Mouse (Mus musculus) lung, embryonic 15.5 days (tissue): ENCODE data around the gene Itga3. TPM values are rescaled to one million over a fixed set of nuclear protein-coding genes. Genes with fewer than 3 reads are reported as not detected.
A peak's percentile ranks its signal among the peaks of the same experiment; 100 is the strongest.

ENCODE experiments used
- ATAC-seq: fragments of 200-750 bp; cut with Nextera tagmentation; 2 replicates; pipeline ENCODE4 v1.8.0; 2017; ENCODE audit warnings: moderate number of reproducible peaks, borderline replicate concordance; ENCODE audit not compliant: low FRiP score, low TSS enrichment; ENCODE audit errors: extremely low read depth
- H3K27ac ChIP-seq: fragments of 300-500 bp; sonication (generic); 2 replicates; pipeline ENCODE4 v1.5.1; 2015; ENCODE audit warnings: moderate library complexity, mild to moderate bottlenecking, inconsistent platforms
- H3K27me3 ChIP-seq: fragments of 300-500 bp; sonication (generic); 2 replicates; pipeline ENCODE4 v1.6.1; 2015; ENCODE audit warnings: inconsistent platforms
- H3K36me3 ChIP-seq: fragments of 300-500 bp; sonication (generic); 2 replicates; pipeline ENCODE4 v1.6.1; 2015; ENCODE audit warnings: inconsistent platforms
- H3K4me1 ChIP-seq: fragments of 300-500 bp; sonication (generic); 2 replicates; pipeline ENCODE4 v1.6.1; 2015; ENCODE audit warnings: inconsistent platforms
- H3K4me2 ChIP-seq: fragments of 300-500 bp; sonication (generic); 2 replicates; pipeline ENCODE4 v1.6.1; 2015; ENCODE audit warnings: inconsistent platforms, mild to moderate bottlenecking, moderate library complexity
- H3K4me3 ChIP-seq: fragments of 300-500 bp; sonication (generic); 2 replicates; pipeline ENCODE4 v1.5.1; 2015; ENCODE audit warnings: mild to moderate bottlenecking, inconsistent platforms
- H3K9ac ChIP-seq: fragments of 300-500 bp; sonication (generic); 2 replicates; pipeline ENCODE4 v1.6.1; 2015; ENCODE audit warnings: inconsistent platforms
- H3K9me3 ChIP-seq: fragments of 300-500 bp; sonication (generic); 2 replicates; pipeline ENCODE4 v1.6.1; 2016; ENCODE audit warnings: inconsistent platforms
- WGBS: fragments of 180-500 bp; shearing (Covaris S2); methylation state at CpG from one replicate; pipeline ENCODE4 v1.1.7; 2015; 5-methylcytosine and 5-hydroxymethylcytosine counted together
- polyA plus RNA-seq: library from polyadenylated mRNA; unstranded; fragments of >200 nt; fragmentation: Nextera tagmentation; extraction: Ambion mirVana; gene quantifications from 2 replicates; pipeline ENCODE4 v1.2.1, GENCODE M21; 2015

Gene Itga3
- polyA plus RNA-seq, 1 experiment from 2014 or later: 27.3 TPM

DNA sequence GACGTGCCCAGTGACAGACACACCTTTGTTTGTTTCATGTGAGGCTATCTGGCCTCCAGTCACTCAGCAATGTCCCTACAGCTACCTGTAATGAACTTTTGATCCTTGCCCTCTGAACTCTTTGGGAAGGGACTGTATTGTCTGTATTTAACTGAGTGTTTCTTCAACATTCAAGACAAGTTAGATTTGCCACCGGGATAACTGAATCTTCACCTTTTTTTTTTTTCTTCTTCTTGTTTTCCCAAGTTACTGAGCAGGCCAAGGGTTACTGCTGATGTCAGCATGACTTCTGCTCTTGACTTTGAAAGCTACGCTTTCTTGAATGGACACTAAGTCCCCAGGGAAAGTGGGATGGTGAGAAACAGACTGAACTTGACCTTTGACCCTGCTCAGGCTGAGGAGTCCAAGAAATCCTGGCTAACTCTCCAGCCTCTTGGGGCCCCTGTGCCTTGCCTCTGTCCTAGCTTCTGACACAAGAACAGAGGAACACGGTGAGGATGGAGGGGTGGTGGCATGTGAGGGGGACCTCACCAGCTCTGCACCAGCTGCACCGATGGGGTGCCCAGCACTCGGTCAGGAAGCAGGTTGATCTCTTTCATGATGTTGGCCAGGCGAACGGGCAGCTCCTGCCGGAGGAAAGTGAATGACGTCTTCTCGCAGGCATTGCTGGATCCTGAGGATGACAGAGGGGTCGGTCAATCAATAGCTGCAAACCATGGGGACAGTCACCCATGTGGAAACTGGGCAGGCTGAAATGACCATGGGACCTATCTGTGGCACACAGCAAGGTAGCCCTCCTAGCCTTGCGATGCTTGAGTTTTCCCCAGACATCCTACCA lies 37.6 kb downstream of the Itga3 start:
- Histone ChIP-seq H3K4me1 (peaks cover 31% of the 10 kb centered on the region), H3K9ac (no peak overlapping the region), H3K9me3 (no peaks in the 10 kb centered on the region), H3K27me3 (no peaks in the 10 kb centered on the region), H3K36me3 (peaks cover 3% of the 10 kb centered on the region; the same call in 1 of the 2 replicates), H3K4me3 (no peak overlapping the region), H3K4me2 (no peak overlapping the region), H3K27ac (no peak overlapping the region)
- ATAC-seq: no peak
- 76% methylated on average over 13 of the region's 13 CpGs for WGBS

DNA sequence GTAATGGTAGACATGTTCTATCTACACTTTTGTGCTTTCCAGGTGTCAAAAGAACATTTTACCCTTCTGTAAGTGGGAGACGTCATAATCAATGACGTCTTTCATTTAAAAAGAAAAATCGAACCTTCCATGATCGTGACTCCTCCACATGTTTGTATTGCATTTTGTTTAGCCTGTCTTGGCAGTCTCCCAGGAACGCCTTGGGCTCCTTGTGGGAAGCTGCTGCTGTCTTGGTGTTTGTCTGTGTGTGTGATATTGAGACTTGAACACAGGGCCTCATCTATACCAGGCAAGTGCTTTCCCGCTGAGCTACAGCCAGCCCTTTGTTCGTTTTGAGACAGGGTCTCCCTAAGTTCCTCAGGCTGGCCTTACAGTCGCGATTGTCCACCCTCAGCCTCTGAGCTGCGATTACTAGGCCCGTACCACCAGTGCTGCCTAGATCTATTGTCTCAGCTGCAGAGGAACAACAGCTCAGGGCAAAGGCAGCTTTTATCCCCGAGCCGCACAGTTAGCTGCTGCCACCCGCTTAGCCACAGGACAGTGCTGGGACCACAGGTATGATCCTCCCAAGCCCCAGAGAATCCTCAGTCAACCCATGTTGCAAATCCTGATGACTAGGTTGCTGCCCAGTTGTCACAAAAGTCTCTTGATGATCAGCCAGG lies 38.3 kb downstream of the Itga3 start:
- WGBS: 72% methylated on average over 14 of the region's 14 CpGs
- H3K27ac ChIP-seq: no peak overlapping the region
- no peak for ATAC-seq
- H3K4me2 ChIP-seq: no peak overlapping the region
- no peaks in the 10 kb centered on the region for H3K27me3 ChIP-seq
- H3K9me3 ChIP-seq: no peaks in the 10 kb centered on the region
- H3K36me3 ChIP-seq: peaks cover 3% of the 10 kb centered on the region; the same call in 1 of the 2 replicates
- peaks cover 36% of the 10 kb centered on the region for H3K4me1 ChIP-seq
- no peak overlapping the region for H3K9ac ChIP-seq
- no peak overlapping the region for H3K4me3 ChIP-seq

DNA sequence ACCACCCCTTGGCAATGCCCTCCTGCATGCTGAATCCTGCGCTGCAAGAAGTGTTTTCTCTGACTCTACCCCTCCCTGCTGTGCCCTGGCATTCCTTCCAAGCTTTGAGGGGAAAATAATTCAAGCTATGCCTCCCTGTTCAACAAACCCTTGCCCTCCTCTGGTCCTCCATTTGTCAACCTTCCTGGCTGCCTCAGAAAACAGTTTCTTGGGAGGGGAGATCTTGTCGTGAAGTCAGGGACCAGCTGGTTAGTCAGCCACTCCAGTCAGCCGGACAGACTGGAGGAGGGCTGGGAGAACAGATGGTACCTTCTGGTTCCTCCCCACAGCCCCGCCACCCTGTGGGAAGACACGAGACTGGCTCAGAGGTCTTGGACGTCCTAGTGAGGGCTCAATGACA lies 39.3 kb downstream of the Itga3 start:
- Histone ChIP-seq H3K9ac (no peak overlapping the region), H3K36me3 (peaks cover 3% of the 10 kb centered on the region; the same call in 1 of the 2 replicates), H3K4me3 (no peak overlapping the region), H3K27me3 (no peaks in the 10 kb centered on the region), H3K27ac (no peak overlapping the region), H3K4me2 (no peak overlapping the region), H3K4me1 (peaks cover 37% of the 10 kb centered on the region), H3K9me3 (no peaks in the 10 kb centered on the region)
- 53% methylated on average over 6 of the region's 6 CpGs for WGBS
- no peak for ATAC-seq

DNA sequence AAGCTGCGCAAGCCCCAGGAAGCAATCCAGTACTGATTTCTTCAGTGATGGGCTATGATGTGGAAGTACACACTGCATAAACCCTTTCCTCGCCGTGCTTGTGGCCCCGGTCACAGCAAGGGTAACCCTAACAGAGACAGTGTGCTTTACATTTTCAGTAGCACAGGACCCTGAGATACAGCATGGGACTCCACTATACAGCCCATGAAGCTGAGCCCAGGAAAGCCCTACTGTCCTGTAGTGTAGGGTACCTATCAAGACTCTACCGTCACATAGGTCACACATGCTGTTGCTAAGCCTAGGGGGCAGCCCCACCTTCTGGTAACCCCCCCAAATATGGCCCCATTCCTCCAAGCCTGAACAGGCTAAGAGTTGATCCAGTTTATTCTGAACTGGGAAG lies 40.1 kb downstream of the Itga3 start:
- Histone ChIP-seq H3K4me1 (peaks cover 31% of the 10 kb centered on the region), H3K9me3 (no peaks in the 10 kb centered on the region), H3K27ac (no peak overlapping the region), H3K27me3 (no peaks in the 10 kb centered on the region), H3K4me2 (no peak overlapping the region), H3K9ac (no peak overlapping the region), H3K4me3 (no peak overlapping the region), H3K36me3 (peaks cover 3% of the 10 kb centered on the region; the same call in 1 of the 2 replicates)
- ATAC-seq: no peak
- WGBS: 98% methylated on average over 5 of the region's 5 CpGs

DNA sequence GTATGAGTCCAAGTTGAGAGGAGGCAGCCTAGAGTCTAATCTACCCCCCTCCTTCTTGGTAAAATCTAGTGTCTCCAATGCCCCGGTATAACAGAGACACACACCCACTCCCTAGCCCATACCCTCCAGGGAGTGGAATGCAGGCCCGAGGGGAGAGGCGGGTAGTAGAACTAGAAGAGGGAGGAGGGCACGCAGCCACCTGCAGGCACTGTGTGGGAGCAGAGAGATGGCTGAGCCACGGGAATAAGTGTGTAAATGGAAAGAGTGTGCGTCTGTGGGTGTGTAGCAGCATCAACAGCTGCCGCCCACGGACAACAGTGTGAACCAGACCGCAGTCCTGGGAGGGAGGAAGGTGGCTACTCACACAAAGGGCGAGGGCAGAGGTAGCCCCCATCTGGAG lies 41.7 kb downstream of the Itga3 start:
- Histone ChIP-seq H3K36me3 (peaks cover 3% of the 10 kb centered on the region; the same call in 1 of the 2 replicates), H3K4me2 (no peak overlapping the region), H3K27ac (0 out of 2 replicates have a peak overlapping the region, but pooled peaks have one; percentile 2), H3K4me1 (peaks cover 23% of the 10 kb centered on the region), H3K27me3 (no peaks in the 10 kb centered on the region), H3K4me3 (no peak overlapping the region), H3K9me3 (no peaks in the 10 kb centered on the region), H3K9ac (no peak overlapping the region)
- WGBS: 59% methylated on average over 10 of the region's 10 CpGs
- ATAC-seq: no peak

DNA sequence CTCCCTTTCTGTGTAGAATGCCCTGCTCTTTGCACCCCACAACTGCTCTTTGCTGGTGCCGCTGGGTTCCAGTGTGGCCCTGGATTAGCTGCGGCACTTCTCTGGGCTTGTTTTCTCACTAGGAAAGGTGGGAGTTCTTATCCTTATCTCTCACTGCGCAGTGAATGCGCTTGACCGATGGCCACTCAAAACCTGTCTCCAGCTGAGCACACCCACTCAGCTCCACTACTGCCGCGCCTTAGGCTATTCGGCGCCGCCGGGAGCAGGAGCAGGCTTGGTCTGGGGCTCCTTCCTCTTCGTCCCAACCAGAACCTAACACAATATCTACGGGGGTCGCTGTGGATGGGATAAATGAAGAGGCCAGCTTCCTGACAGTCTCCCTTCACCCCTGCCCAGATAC lies 43.0 kb downstream of the Itga3 start:
- Histone ChIP-seq H3K4me3 (no peak overlapping the region), H3K27me3 (no peaks in the 10 kb centered on the region), H3K4me1 (peaks cover 18% of the 10 kb centered on the region), H3K27ac (0 out of 2 replicates have a peak overlapping the region, but pooled peaks have one; percentile 50), H3K4me2 (no peak overlapping the region; the same call in 1 of the 2 replicates), H3K36me3 (peaks cover 3% of the 10 kb centered on the region; the same call in 1 of the 2 replicates), H3K9me3 (no peaks in the 10 kb centered on the region), H3K9ac (no peak overlapping the region)
- 0 out of 2 replicates have a peak, but pooled peaks have one; percentile 16 for ATAC-seq
- WGBS: 43% methylated on average over 14 of the region's 14 CpGs

DNA sequence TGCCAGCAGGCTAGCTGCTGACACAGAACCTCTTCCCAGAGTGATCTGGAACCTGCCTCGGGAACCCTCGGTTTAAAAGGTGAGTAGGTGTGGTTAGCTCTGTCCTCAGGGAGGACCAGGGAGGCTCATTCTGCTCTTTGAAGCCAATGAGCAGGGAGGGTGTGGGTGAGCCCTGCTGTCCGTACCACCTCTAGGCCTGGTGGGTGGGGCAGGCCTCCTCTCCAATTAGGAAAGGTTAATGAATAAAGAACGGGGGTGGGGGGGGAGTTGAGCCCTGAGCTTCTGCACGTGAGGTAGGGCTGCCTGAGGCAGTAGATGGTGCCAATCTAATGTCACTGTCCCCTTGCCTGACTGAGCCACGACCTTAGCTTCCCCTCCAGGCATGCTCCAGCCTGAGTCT lies 43.7 kb downstream of the Itga3 start:
- H3K27me3 ChIP-seq: no peaks in the 10 kb centered on the region
- 33% methylated on average over 6 of the region's 6 CpGs for WGBS
- H3K9ac ChIP-seq: no peak overlapping the region
- H3K27ac ChIP-seq: no peak overlapping the region
- no peak overlapping the region for H3K4me3 ChIP-seq
- ATAC-seq: no peak
- H3K4me1 ChIP-seq: peaks cover 18% of the 10 kb centered on the region
- H3K9me3 ChIP-seq: no peaks in the 10 kb centered on the region
- no peaks in the 10 kb centered on the region for H3K36me3 ChIP-seq
- H3K4me2 ChIP-seq: no peak overlapping the region

DNA sequence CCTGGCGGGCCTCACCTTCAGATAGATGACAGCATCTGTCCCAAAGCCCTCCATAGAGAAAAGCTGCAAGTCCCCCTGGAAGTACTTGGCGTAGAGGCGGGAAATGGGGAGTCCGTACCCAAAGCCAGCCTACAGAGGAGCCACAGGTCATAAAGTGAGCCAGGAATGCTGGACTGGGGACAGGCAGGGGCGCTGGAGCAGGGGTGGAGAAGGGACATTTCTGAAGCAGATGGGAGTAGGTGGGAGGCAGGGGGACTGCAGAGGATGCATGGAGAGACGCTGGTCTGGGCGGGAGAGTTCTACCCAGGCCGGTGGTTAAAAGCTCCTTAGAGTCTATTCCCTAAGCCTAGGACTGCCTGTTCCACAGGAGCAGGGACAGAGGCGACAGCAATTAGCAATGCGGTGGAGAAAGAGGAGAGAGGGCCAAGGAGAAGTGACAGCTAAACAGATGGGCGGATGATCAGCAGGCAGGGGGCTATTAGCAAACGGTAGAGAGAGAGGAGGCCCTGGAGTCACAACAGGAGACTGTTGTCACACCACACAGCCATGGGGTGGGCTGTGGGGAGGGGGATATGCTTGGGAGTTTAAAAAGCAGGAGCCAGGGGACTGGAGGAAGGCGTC lies 48.6 kb downstream of the Itga3 start:
- Histone ChIP-seq H3K9ac (no peak overlapping the region), H3K27ac (no peak overlapping the region), H3K4me1 (0 out of 2 replicates have a peak, but pooled peaks cover 14% of the 10 kb centered on the region), H3K4me2 (no peak overlapping the region), H3K4me3 (no peak overlapping the region), H3K9me3 (no peaks in the 10 kb centered on the region), H3K27me3 (no peaks in the 10 kb centered on the region), H3K36me3 (peaks cover 19% of the 10 kb centered on the region; the same call in 1 of the 2 replicates)
- no peak for ATAC-seq
- WGBS: 35% methylated on average over 13 of the region's 13 CpGs

DNA sequence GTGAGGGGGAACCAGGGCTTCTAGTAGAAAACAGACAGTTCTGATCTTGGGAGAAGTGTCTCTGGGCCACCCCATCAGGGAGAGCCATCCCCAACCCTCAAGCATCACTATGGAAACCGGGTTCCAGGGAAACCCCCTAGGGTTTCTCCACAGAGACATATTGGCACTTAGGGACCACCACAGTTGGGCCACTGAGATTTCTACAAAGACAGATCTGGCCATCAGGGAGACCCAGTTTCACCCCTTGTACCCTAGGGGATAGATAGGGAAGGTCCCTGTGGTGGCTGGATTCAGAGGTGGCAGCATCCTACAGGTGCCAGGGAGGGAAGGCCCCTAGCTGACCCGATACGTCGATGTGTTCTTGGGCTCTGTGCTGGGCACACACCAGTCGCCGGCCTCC lies 49.8 kb downstream of the Itga3 start:
- H3K4me2 ChIP-seq: no peak overlapping the region
- 0 out of 2 replicates have a peak, but pooled peaks cover 14% of the 10 kb centered on the region for H3K4me1 ChIP-seq
- no peaks in the 10 kb centered on the region for H3K9me3 ChIP-seq
- H3K4me3 ChIP-seq: no peak overlapping the region
- peaks cover 30% of the 10 kb centered on the region for H3K36me3 ChIP-seq
- no peak overlapping the region for H3K9ac ChIP-seq
- H3K27me3 ChIP-seq: no peaks in the 10 kb centered on the region
- no peak overlapping the region for H3K27ac ChIP-seq
- 85% methylated on average over 6 of the region's 6 CpGs for WGBS
- ATAC-seq: no peak

DNA sequence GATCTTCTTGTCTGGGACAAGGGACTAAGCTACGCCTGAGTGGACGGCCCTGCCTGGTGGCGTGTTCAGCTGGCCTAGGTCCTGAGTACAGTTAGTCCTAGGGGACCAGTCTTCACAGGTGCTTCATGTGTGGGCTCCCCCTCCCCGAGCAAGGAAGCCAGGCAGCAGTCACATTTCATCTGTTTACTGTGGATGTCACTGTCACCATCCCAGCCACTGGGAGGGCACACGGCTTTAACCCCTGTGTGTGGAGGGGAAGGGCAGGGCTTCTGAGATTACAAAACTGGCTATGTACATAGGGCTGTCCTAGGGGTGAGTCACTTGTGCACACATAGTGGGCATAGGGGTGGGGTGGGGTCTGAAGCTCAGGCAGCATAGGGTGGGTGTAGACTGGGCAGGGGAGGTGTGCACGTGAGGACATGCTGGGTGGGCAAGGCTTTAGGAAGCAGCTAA lies 50.5 kb downstream of the Itga3 start:
- H3K36me3 ChIP-seq: peaks cover 34% of the 10 kb centered on the region

DNA sequence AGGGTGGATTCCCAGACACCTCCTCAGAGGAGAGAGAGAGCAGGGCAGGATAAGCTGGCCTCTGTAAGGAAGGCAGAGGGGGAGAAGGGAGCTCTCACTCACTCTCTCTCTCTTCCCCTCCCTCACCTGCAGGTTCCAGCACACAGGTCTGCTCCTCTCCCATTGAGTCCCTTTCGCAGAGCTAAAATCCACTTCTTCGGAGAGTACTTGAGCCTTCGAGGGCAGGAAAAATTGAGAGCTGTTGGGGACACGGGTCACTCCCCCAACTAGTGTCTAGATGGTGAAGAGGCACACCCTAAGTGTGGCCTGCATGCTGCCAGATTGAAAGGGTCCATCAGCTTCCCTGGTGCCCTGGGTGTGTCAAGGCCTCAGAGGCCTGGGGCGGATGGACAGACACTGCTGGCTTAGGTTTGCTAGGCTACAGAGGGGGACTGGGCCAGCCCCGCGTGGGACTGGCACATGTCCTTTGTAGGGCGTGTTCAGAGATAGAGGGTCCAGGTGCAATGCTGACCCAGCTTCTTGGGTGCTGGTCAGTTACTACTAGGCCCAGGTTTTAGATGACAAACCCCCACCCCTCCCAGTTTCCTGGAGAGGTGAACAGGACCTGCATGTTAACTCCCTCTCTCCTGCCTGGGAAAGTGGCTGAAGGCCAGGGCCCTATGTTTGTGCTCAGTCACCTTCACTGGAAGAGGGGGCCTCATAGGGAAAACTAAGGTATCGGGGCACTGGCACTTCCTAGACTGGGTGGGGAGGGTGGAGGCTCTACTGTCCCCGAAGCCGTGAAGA lies 51.2 kb downstream of the Itga3 start:
- ATAC-seq: no peak
- H3K9me3 ChIP-seq: no peaks in the 10 kb centered on the region
- 0 out of 2 replicates have a peak, but pooled peaks cover 14% of the 10 kb centered on the region for H3K4me1 ChIP-seq
- peaks cover 40% of the 10 kb centered on the region for H3K36me3 ChIP-seq
- no peak overlapping the region for H3K4me2 ChIP-seq
- WGBS: 73% methylated on average over 11 of the region's 11 CpGs
- peak overlapping the region; percentile 71 for H3K27ac ChIP-seq
- no peaks in the 10 kb centered on the region for H3K27me3 ChIP-seq
- H3K9ac ChIP-seq: no peak overlapping the region
- no peak overlapping the region for H3K4me3 ChIP-seq

More for the DNA sequence above, 50.5 kb downstream of the Itga3 start:
- no peaks in the 10 kb centered on the region for H3K27me3 ChIP-seq
- ATAC-seq: peak; percentile 58
- 51% methylated on average over 6 of the region's 6 CpGs for WGBS
- H3K9me3 ChIP-seq: no peaks in the 10 kb centered on the region
- H3K4me1 ChIP-seq: 0 out of 2 replicates have a peak, but pooled peaks cover 14% of the 10 kb centered on the region
- H3K9ac ChIP-seq: no peak overlapping the region
- no peak overlapping the region for H3K27ac ChIP-seq
- no peak overlapping the region for H3K4me2 ChIP-seq
- no peak overlapping the region for H3K4me3 ChIP-seq
